Mouse (Mus musculus) liver, embryonic 13.5 days (tissue): ENCODE data around the gene Smurf2. TPM values are rescaled to one million over a fixed set of nuclear protein-coding genes. Genes with fewer than 3 reads are reported as not detected.

Experiments used
- ATAC-seq: fragments of 200-750 bp; cut with Nextera tagmentation; 2 replicates; pipeline ENCODE4 v1.8.0; 2017; ENCODE audit warnings: low read depth, mild to moderate bottlenecking, moderate number of reproducible peaks, moderate library complexity
- DNase-seq: peaks from one replicate; pipeline ENCODE4 v3.0.0; 2022
- H3K27ac ChIP-seq: fragments of 300-500 bp; sonication (generic); 2 replicates; pipeline ENCODE4 v1.5.1; 2015; ENCODE audit warnings: moderate library complexity, mild to moderate bottlenecking, inconsistent platforms
- H3K27me3 ChIP-seq: fragments of 300-500 bp; sonication (generic); 2 replicates; pipeline ENCODE4 v1.6.1; 2015; ENCODE audit warnings: mild to moderate bottlenecking, inconsistent platforms
- H3K36me3 ChIP-seq: fragments of 300-500 bp; sonication (generic); 2 replicates; pipeline ENCODE4 v1.6.1; 2015; ENCODE audit warnings: mild to moderate bottlenecking, inconsistent platforms
- H3K4me1 ChIP-seq: fragments of 300-500 bp; sonication (generic); replicated peaks from 2 replicates; pipeline ENCODE4 v1.6.1; 2015; ENCODE audit warnings: inconsistent platforms
- H3K4me2 ChIP-seq: fragments of 300-500 bp; sonication (generic); 2 replicates; pipeline ENCODE4 v1.6.1; 2015; ENCODE audit warnings: inconsistent platforms, mild to moderate bottlenecking, moderate library complexity
- H3K4me3 ChIP-seq: fragments of 300-500 bp; sonication (generic); replicated peaks from 2 replicates; pipeline ENCODE4 v1.5.1; 2015; ENCODE audit warnings: mild to moderate bottlenecking, inconsistent platforms
- H3K9ac ChIP-seq: fragments of 300-500 bp; sonication (generic); 2 replicates; pipeline ENCODE4 v1.6.1; 2015; ENCODE audit warnings: mild to moderate bottlenecking, inconsistent platforms
- H3K9me3 ChIP-seq: fragments of 300-500 bp; sonication (generic); replicated peaks from 2 replicates; pipeline ENCODE4 v1.6.1; 2016; ENCODE audit warnings: inconsistent platforms
- WGBS: fragments of 180-500 bp; shearing (Covaris S2); methylation state at CpG from one replicate; pipeline ENCODE4 v1.1.7; 2015; ENCODE audit not compliant: insufficient replicate concordance; 5-methylcytosine and 5-hydroxymethylcytosine counted together
- polyA plus RNA-seq: library from polyadenylated mRNA; unstranded; fragments of >200 nt; fragmentation: Nextera tagmentation; extraction: Ambion mirVana; gene quantifications from 2 replicates; pipeline ENCODE4 v1.2.1, GENCODE M21; 2015

Gene Smurf2
- polyA plus RNA-seq, 1 experiment from 2014 or later, result 2.5 TPM

DNA sequence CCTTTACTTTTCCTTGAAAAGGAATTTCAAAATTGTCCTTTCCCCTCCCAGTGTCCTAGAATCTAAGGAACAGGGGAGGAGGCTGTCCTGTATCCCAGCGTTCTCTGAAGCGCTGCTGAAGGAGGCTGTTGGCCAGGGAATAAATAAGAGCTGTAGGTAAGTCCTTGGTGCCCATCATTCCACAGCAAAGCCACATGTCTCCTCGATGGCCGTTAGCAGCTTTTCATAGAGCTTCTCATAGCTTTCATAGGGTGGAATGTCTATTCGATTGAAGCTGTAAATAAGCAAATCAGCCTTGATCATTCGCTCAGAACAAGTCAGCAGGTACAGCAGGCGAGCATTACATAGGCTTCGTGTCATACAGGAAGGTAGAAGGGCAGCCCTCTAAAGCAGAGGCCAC lies 98.0 kb downstream of the Smurf2 start:
- no peak for DNase-seq
- H3K4me2 ChIP-seq, result no peak overlapping the region
- no peaks in the 10 kb centered on the region for H3K9me3 ChIP-seq
- no peak overlapping the region for H3K9ac ChIP-seq
- no peaks in the 10 kb centered on the region for H3K27me3 ChIP-seq
- no peak for ATAC-seq
- no peak overlapping the region for H3K4me3 ChIP-seq
- peaks cover 57% of the 10 kb centered on the region for H3K36me3 ChIP-seq
- 85% methylated on average over 8 of the region's 8 CpGs for WGBS
- H3K4me1 ChIP-seq, result no peaks in the 10 kb centered on the region; the same call in 1 of the 2 replicates
- no peak overlapping the region for H3K27ac ChIP-seq

DNA sequence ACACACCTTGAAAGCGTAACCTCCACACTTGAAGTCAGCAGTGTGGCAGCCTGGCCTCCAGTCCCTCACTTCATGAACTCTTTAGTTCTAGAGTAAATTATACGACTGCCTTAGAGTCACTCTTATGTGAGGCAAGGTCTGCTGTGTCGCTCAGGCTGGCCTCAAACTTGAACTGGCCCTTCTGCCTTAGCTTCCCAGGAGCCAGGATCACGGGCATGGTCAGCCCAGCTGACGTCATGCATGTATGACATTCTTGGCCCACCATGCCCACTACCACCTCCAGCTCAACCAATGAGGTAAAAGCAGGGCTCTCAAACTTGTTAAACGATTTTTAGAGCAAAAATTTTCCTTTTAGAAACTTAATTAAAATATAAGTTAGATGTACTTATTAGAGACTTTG lies 99.1 kb downstream of the Smurf2 start:
- H3K27me3 ChIP-seq, result no peaks in the 10 kb centered on the region
- no peaks in the 10 kb centered on the region; the same call in 1 of the 2 replicates for H3K4me1 ChIP-seq
- H3K9me3 ChIP-seq, result no peaks in the 10 kb centered on the region
- ATAC-seq (no peak), DNase-seq (no peak)
- H3K27ac ChIP-seq, result no peak overlapping the region
- H3K4me3 ChIP-seq, result no peak overlapping the region
- H3K4me2 ChIP-seq, result no peak overlapping the region
- H3K36me3 ChIP-seq, result peaks cover 63% of the 10 kb centered on the region
- H3K9ac ChIP-seq, result no peak overlapping the region
- WGBS, result 82% methylated on average over 6 of the region's 6 CpGs

DNA sequence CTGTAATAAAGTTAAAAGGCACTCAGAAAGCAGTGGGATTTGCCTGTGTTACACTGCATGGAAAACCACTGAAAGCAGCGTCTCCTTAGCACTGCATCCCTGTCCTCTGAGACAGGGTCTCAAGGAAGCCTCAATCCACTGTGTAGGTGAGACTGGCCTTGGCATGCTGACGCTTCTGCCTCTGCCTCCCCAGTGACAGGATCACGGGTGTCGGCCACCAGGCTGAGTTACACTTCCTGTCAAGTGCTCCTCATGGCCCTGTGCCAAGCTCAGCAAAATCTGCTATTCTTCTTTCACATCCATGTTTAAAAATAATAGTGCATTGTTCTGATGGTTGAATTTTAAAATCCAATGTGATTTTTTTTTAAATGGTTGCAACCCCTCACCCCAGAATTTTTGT lies 99.5 kb downstream of the Smurf2 start:
- DNase-seq, result no peak

DNA sequence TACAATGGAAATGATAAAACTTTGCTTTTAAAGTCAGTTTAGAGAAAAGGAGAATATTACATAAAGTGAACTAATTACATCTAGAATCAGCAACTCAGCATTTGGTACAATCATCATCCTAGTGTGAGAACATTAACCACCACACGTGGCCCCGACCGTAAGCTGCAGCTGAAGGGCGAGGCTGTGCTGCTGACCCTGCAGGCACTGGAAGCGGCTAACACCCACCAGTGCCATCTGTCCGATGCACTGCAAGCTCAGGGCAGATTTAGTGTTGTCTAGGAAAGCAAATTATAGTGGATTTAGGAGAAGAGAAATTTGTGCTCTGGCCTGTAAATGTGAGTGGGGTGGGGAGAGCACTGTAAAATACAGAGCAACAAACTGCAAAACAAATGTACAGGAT lies 100.3 kb downstream of the Smurf2 start:
- Histone ChIP-seq H3K4me2 (no peak overlapping the region), H3K27me3 (no peaks in the 10 kb centered on the region), H3K9ac (no peak overlapping the region), H3K9me3 (no peaks in the 10 kb centered on the region), H3K4me1 (no peaks in the 10 kb centered on the region; the same call in 1 of the 2 replicates), H3K36me3 (peaks cover 70% of the 10 kb centered on the region), H3K27ac (no peak overlapping the region), H3K4me3 (no peak overlapping the region)
- DNase-seq (no peak), ATAC-seq (no peak)
- 85% methylated on average over 6 of the region's 6 CpGs for WGBS

More for the DNA sequence above, 99.5 kb downstream of the Smurf2 start:
- WGBS, result 57% methylated on average over 4 of the region's 4 CpGs
- Histone ChIP-seq H3K4me2 (no peak overlapping the region), H3K36me3 (peaks cover 63% of the 10 kb centered on the region), H3K4me1 (no peaks in the 10 kb centered on the region; the same call in 1 of the 2 replicates), H3K4me3 (no peak overlapping the region), H3K27ac (no peak overlapping the region), H3K27me3 (no peaks in the 10 kb centered on the region), H3K9ac (no peak overlapping the region), H3K9me3 (no peaks in the 10 kb centered on the region)
- no peak for ATAC-seq

DNA sequence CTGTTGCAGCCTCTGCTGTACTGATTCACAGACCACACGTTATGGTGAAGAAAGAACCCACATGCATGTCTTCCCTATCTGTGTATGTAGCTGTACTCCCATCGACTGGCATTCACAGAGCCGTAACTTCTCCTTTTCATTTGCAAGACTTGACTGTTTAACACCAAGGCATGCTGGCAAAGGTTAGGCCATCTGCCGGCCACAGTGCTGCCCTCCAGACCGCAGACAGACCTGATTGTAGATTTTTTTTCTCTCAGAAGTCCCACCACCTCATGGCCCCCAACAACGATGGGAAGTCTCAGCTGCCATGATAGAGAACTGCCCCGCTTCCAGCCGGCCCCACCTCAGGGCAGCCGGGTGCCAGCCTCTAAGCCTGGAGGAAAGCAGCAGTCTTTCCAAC lies 100.9 kb downstream of the Smurf2 start:
- no peak overlapping the region for H3K4me2 ChIP-seq
- peaks cover 74% of the 10 kb centered on the region for H3K36me3 ChIP-seq
- H3K9ac ChIP-seq, result no peak overlapping the region
- H3K27me3 ChIP-seq, result no peaks in the 10 kb centered on the region
- 77% methylated on average over 9 of the region's 9 CpGs for WGBS
- no peaks in the 10 kb centered on the region for H3K9me3 ChIP-seq
- ATAC-seq, result no peak
- H3K27ac ChIP-seq, result no peak overlapping the region
- no peak for DNase-seq
- no peaks in the 10 kb centered on the region; the same call in 1 of the 2 replicates for H3K4me1 ChIP-seq
- no peak overlapping the region for H3K4me3 ChIP-seq

DNA sequence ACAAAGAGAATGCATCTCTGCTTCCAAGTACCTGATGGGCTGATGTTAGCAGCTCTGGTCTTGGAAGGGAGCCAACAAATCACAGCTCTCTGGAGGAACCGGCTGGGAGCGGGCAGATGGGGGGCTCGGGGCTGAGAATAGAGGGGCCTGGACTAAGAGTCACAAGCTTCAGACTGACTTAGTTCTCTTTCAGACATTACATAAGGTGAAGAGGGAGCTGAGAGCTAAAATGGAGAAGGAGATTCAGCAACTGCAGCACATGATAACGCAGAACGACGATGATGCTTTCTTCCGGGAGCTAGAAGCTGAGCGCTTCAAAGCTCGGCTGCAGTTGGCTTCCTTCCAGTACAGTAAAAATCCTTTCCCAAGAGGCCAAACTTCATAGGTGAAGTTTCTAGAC lies 102.2 kb downstream of the Smurf2 start:
- Histone ChIP-seq H3K4me1 (no peaks in the 10 kb centered on the region; the same call in 1 of the 2 replicates), H3K9me3 (no peaks in the 10 kb centered on the region), H3K36me3 (peaks cover 81% of the 10 kb centered on the region), H3K4me3 (no peak overlapping the region), H3K27ac (no peak overlapping the region), H3K9ac (no peak overlapping the region), H3K4me2 (no peak overlapping the region), H3K27me3 (no peaks in the 10 kb centered on the region)
- no peak for ATAC-seq
- DNase-seq, result no peak
- WGBS, result 84% methylated on average over 9 of the region's 9 CpGs

DNA sequence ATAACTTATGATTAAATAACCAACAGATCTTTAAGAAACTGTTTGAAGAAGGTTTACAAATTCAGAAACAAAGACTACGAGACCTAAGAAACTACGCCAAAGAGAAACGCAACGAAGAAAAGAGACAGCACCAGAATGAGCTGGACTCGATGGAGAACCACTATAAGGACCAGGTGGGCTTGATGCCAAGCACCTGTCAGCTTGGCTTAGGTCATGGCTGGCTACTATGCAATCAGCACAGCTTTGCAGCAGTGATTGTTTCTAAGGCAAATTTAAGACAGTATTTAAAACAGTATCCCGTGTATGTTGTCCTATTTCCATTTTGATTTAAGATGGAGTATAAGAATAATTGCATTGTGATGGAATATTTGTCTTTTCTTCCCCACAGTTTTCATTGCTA lies 102.7 kb downstream of the Smurf2 start:
- ATAC-seq (no peak), DNase-seq (no peak)
- Histone ChIP-seq H3K27me3 (no peaks in the 10 kb centered on the region), H3K4me2 (no peak overlapping the region), H3K9ac (no peak overlapping the region), H3K4me3 (no peak overlapping the region), H3K9me3 (no peaks in the 10 kb centered on the region), H3K27ac (no peak overlapping the region), H3K36me3 (peaks cover 86% of the 10 kb centered on the region), H3K4me1 (no peaks in the 10 kb centered on the region; the same call in 1 of the 2 replicates)
- WGBS, result 88% methylated on average over 6 of the region's 6 CpGs

DNA sequence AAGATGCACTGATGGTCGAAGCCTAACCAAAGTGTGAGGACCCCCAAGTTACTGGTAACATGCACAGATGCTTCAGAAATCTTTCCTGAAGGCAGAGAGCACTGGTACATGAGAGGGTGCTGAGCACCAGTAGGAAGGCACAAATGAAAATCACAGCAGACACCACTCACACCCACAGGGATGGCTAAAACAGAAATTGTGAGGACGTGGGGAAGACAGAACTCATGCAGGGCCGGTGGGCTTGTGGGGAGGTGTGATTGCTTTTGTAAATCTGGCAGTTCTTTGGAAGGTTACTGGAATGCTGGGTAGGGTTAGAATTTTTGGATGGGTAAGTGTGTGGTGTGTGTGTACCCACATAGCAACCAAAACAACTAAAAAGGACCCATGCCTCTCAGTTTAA lies 103.4 kb downstream of the Smurf2 start:
- ATAC-seq, result no peak
- Histone ChIP-seq H3K36me3 (peaks cover 87% of the 10 kb centered on the region), H3K9ac (no peak overlapping the region), H3K27me3 (no peaks in the 10 kb centered on the region), H3K4me3 (no peak overlapping the region), H3K9me3 (no peaks in the 10 kb centered on the region), H3K27ac (no peak overlapping the region), H3K4me1 (no peaks in the 10 kb centered on the region; the same call in 1 of the 2 replicates), H3K4me2 (no peak overlapping the region)
- no peak for DNase-seq
- WGBS, result 78% methylated on average over 3 of the region's 3 CpGs

DNA sequence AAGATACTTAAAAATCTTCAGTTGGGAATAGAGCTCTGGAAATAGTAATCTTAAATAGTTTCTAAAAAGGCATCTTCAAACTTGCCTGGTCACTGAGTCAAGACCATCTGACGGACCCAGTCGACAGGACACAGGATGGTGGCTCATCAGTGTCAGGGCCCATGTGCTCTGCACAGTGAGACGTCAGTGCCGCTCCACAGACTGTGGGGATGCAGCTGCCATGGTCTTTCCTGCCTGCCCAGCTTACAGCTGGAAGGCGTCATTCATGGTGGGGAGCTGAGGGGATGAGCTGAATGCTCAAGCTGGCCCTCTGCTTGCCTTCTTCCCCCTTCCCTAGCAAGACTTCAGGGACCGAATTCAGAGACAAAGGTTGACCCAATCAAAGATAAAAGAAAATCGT lies 104.2 kb downstream of the Smurf2 start:
- Histone ChIP-seq H3K4me3 (no peak overlapping the region), H3K9ac (no peak overlapping the region), H3K4me1 (no peaks in the 10 kb centered on the region; the same call in 1 of the 2 replicates), H3K4me2 (no peak overlapping the region), H3K27me3 (no peaks in the 10 kb centered on the region), H3K9me3 (no peaks in the 10 kb centered on the region), H3K36me3 (peaks cover 92% of the 10 kb centered on the region), H3K27ac (no peak overlapping the region)
- WGBS, result 79% methylated on average over 7 of the region's 7 CpGs
- no peak for ATAC-seq
- no peak for DNase-seq

DNA sequence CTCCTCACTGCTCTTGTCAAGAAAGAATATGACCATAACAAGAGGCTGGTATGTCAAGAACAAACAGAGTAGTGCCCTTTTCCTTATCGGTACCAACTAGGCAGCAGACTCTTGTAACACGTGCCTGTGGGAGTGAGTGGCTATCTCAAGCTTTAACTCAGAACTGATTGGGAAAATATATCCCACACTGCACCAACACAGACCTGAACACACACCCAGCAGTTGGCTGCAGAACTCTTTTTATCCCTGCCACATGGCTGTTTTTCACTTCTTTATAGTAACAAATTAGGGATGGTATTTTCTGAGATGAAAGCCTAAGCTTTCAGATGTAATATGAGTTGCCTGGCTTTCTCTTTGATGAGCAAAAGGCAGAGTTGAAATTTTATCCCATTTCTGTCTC lies 104.8 kb downstream of the Smurf2 start:
- ATAC-seq, result no peak
- H3K4me3 ChIP-seq, result no peak overlapping the region
- no peak overlapping the region for H3K4me2 ChIP-seq
- H3K27ac ChIP-seq, result no peak overlapping the region
- peaks cover 92% of the 10 kb centered on the region for H3K36me3 ChIP-seq
- no peak for DNase-seq
- no peaks in the 10 kb centered on the region for H3K9me3 ChIP-seq
- 68% methylated on average over 2 of the region's 2 CpGs for WGBS
- H3K9ac ChIP-seq, result no peak overlapping the region
- no peaks in the 10 kb centered on the region; the same call in 1 of the 2 replicates for H3K4me1 ChIP-seq
- no peaks in the 10 kb centered on the region for H3K27me3 ChIP-seq

DNA sequence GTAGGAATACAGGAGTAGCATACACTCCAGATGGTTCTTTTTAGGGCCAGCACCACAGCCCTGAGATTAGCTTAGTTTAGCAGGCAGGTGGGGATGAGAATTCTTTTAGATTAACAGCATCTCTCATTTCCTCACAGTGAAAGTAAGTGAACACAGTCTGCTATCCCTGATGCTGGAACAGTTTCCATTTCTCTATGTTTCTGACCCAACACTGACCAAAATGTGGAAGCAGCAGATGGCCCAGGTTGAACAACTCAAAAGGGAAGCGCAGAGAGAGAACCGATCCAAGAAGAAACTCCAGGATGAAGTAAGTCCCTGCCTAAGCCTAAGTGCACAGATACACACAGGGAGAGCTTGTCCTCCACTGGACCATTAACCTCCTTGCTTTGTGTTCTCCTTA lies 105.2 kb downstream of the Smurf2 start:
- WGBS, result 90% methylated on average over 2 of the region's 2 CpGs

DNA sequence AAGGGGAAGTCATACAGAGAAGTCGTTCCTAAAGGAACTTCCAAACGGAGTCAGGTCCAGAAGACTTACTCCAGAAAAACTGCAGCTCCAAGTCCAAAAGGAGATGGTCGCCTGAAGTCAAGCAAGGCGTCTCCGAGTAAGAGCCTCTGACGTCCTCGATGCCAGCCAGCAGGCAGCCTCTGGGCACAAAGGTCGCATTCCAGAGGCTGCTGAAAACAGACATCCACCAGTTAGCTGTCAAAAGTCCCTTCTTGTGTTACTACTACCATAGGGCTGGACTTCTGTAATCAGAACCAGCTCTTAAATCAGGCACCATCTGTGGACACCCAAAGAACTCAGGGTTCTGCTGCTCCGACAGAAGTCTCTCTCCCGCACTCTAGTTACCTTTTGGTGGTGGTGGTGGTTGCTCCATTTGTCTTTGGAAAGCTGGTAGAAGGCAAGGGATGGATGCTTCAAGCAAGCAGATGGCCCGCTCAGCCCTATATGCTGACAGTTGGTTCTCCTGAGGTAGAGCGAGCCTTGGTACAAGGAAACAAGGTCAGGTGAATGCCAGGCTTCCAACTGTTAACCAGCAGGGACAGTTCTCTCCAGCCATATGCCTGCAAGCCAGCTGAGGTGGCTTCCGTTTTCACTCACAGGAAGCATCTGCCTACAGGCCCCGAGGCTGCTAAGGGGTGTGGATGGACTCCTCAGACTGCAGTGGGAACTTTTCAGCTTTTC lies 105.8 kb downstream of the Smurf2 start:
- H3K4me3 ChIP-seq, result no peak overlapping the region
- no peaks in the 10 kb centered on the region for H3K27me3 ChIP-seq
- H3K4me2 ChIP-seq, result no peak overlapping the region
- 79% methylated on average over 14 of the region's 14 CpGs for WGBS
- H3K27ac ChIP-seq, result no peak overlapping the region
- peaks cover 93% of the 10 kb centered on the region for H3K36me3 ChIP-seq
- no peak for DNase-seq
- H3K4me1 ChIP-seq, result no peaks in the 10 kb centered on the region
- H3K9ac ChIP-seq, result no peak overlapping the region
- no peak for ATAC-seq
- H3K9me3 ChIP-seq, result no peaks in the 10 kb centered on the region

More for the DNA sequence above, 105.2 kb downstream of the Smurf2 start:
- DNase-seq (no peak), ATAC-seq (no peak)
- Histone ChIP-seq H3K36me3 (peaks cover 92% of the 10 kb centered on the region), H3K9ac (no peak overlapping the region), H3K4me2 (no peak overlapping the region), H3K4me1 (no peaks in the 10 kb centered on the region), H3K27ac (no peak overlapping the region), H3K4me3 (no peak overlapping the region), H3K27me3 (no peaks in the 10 kb centered on the region), H3K9me3 (no peaks in the 10 kb centered on the region)
